Mouse (Mus musculus): ENCODE measurements around the gene Ptpro. TPM values are rescaled to one million over a fixed set of nuclear protein-coding genes. Genes with fewer than 3 reads are reported as not detected.

The Ptpro gene
- polyA plus RNA-seq, 1 experiment from 2014 or later, result 2.6 TPM

GRCm38 (mm10) chr6:137386935-137387334 is 134.8 kb downstream of the Ptpro start:
- no peak for ATAC-seq (ENCODE audit: insufficient number of reproducible peaks, low FRiP score, low TSS enrichment, low read depth)
- no peaks in the 10 kb centered on the region for H3K4me1 ChIP-seq
- no peaks in the 10 kb centered on the region for H3K36me3 ChIP-seq
- 49% methylated on average over 3 of the region's 4 CpGs for WGBS
- H3K27me3 ChIP-seq, result no peaks in the 10 kb centered on the region
- no peak overlapping the region for H3K9ac ChIP-seq
- H3K9me3 ChIP-seq (replicated peaks), result no peaks in the 10 kb centered on the region
- no peak overlapping the region for H3K4me3 ChIP-seq (replicated peaks)
- no peak overlapping the region for H3K27ac ChIP-seq (replicated peaks)
- H3K4me2 ChIP-seq (replicated peaks), result no peak overlapping the region

- Histone ChIP-seq H3K27ac (replicated peaks) (no peak overlapping the region), H3K9ac (no peak overlapping the region), H3K4me2 (replicated peaks) (no peak overlapping the region), H3K36me3 (no peaks in the 10 kb centered on the region), H3K27me3 (no peaks in the 10 kb centered on the region), H3K4me1 (no peaks in the 10 kb centered on the region), H3K4me3 (replicated peaks) (no peak overlapping the region), H3K9me3 (replicated peaks) (no peaks in the 10 kb centered on the region)
- ATAC-seq (ENCODE audit: insufficient number of reproducible peaks, low FRiP score, low TSS enrichment, low read depth), result no peak
- WGBS, result 76% methylated on average over 7 of the region's 7 CpGs
These were observed 143.0 kb downstream of the Ptpro start for GRCm38 (mm10) chr6:137395075-137395474.

- 79% methylated on average over 4 of the region's 4 CpGs for WGBS
- Histone ChIP-seq H3K36me3 (no peaks in the 10 kb centered on the region), H3K9me3 (replicated peaks) (no peaks in the 10 kb centered on the region), H3K27ac (replicated peaks) (no peak overlapping the region), H3K4me3 (replicated peaks) (no peak overlapping the region), H3K4me2 (replicated peaks) (no peak overlapping the region), H3K4me1 (no peaks in the 10 kb centered on the region), H3K9ac (no peak overlapping the region), H3K27me3 (no peaks in the 10 kb centered on the region)
- ATAC-seq (ENCODE audit: insufficient number of reproducible peaks, low FRiP score, low TSS enrichment, low read depth), result no peak
These were observed 144.1 kb downstream of the Ptpro start for GRCm38 (mm10) chr6:137396106-137396793.

GRCm38 (mm10) chr6:137397358-137397757 is 145.2 kb downstream of the Ptpro start:
- no peak overlapping the region for H3K4me2 ChIP-seq (replicated peaks)
- 72% methylated on average over 2 of the region's 2 CpGs for WGBS
- ATAC-seq (ENCODE audit: insufficient number of reproducible peaks, low FRiP score, low TSS enrichment, low read depth), result no peak
- H3K9ac ChIP-seq, result no peak overlapping the region
- H3K4me3 ChIP-seq (replicated peaks), result no peak overlapping the region
- H3K27ac ChIP-seq (replicated peaks), result no peak overlapping the region
- no peaks in the 10 kb centered on the region for H3K27me3 ChIP-seq
- no peaks in the 10 kb centered on the region for H3K9me3 ChIP-seq (replicated peaks)
- no peaks in the 10 kb centered on the region for H3K4me1 ChIP-seq
- H3K36me3 ChIP-seq, result no peaks in the 10 kb centered on the region

GRCm38 (mm10) chr6:137404196-137404595 is 152.1 kb downstream of the Ptpro start:
- Histone ChIP-seq H3K4me1 (no peaks in the 10 kb centered on the region), H3K36me3 (no peaks in the 10 kb centered on the region), H3K4me3 (replicated peaks) (no peak overlapping the region), H3K9ac (no peak overlapping the region), H3K27ac (replicated peaks) (no peak overlapping the region), H3K27me3 (no peaks in the 10 kb centered on the region), H3K4me2 (replicated peaks) (no peak overlapping the region), H3K9me3 (replicated peaks) (no peaks in the 10 kb centered on the region)
- 66% methylated on average over 4 of the region's 4 CpGs for WGBS
- no peak; the same call in 1 of the 2 replicates for ATAC-seq (ENCODE audit: insufficient number of reproducible peaks, low FRiP score, low TSS enrichment, low read depth)

GRCm38 (mm10) chr6:137405690-137406089 is 153.6 kb downstream of the Ptpro start:
- Histone ChIP-seq H3K9ac (no peak overlapping the region), H3K27me3 (no peaks in the 10 kb centered on the region), H3K4me2 (replicated peaks) (no peak overlapping the region), H3K36me3 (no peaks in the 10 kb centered on the region), H3K4me1 (no peaks in the 10 kb centered on the region), H3K4me3 (replicated peaks) (no peak overlapping the region), H3K9me3 (replicated peaks) (no peaks in the 10 kb centered on the region), H3K27ac (replicated peaks) (no peak overlapping the region)
- 66% methylated on average over 2 of the region's 2 CpGs for WGBS
- ATAC-seq (ENCODE audit: insufficient number of reproducible peaks, low FRiP score, low TSS enrichment, low read depth), result no peak

GRCm38 (mm10) chr6:137410510-137410909 is 158.4 kb downstream of the Ptpro start:
- Histone ChIP-seq H3K27ac (replicated peaks) (no peak overlapping the region), H3K9me3 (replicated peaks) (no peaks in the 10 kb centered on the region), H3K4me2 (replicated peaks) (no peak overlapping the region), H3K4me1 (no peaks in the 10 kb centered on the region), H3K4me3 (replicated peaks) (no peak overlapping the region), H3K36me3 (no peaks in the 10 kb centered on the region), H3K9ac (no peak overlapping the region), H3K27me3 (no peaks in the 10 kb centered on the region)
- 66% methylated on average over 3 of the region's 3 CpGs for WGBS
- no peak for ATAC-seq (ENCODE audit: insufficient number of reproducible peaks, low FRiP score, low TSS enrichment, low read depth)

- no peaks in the 10 kb centered on the region for H3K9me3 ChIP-seq (replicated peaks)
- H3K36me3 ChIP-seq, result no peaks in the 10 kb centered on the region
- H3K4me1 ChIP-seq, result no peaks in the 10 kb centered on the region
- H3K4me3 ChIP-seq (replicated peaks), result no peak overlapping the region
- 35% methylated on average over 2 of the region's 2 CpGs for WGBS
- ATAC-seq (ENCODE audit: insufficient number of reproducible peaks, low FRiP score, low TSS enrichment, low read depth), result no peak
- H3K4me2 ChIP-seq (replicated peaks), result no peak overlapping the region
- no peak overlapping the region for H3K27ac ChIP-seq (replicated peaks)
- no peaks in the 10 kb centered on the region for H3K27me3 ChIP-seq
- no peak overlapping the region for H3K9ac ChIP-seq
These were observed 159.8 kb downstream of the Ptpro start for GRCm38 (mm10) chr6:137411901-137412378.

GRCm38 (mm10) chr6:137413045-137413444 is 160.9 kb downstream of the Ptpro start:
- Histone ChIP-seq H3K4me1 (no peaks in the 10 kb centered on the region), H3K27me3 (no peaks in the 10 kb centered on the region), H3K27ac (replicated peaks) (no peak overlapping the region), H3K4me2 (replicated peaks) (no peak overlapping the region), H3K4me3 (replicated peaks) (no peak overlapping the region), H3K36me3 (no peaks in the 10 kb centered on the region), H3K9ac (no peak overlapping the region), H3K9me3 (replicated peaks) (no peaks in the 10 kb centered on the region)
- no peak for ATAC-seq (ENCODE audit: insufficient number of reproducible peaks, low FRiP score, low TSS enrichment, low read depth)
- 77% methylated on average over 2 of the region's 2 CpGs for WGBS

GRCm38 (mm10) chr6:137414531-137415405 is 162.6 kb downstream of the Ptpro start:
- 50% methylated on average over 13 of the region's 13 CpGs for WGBS
- Histone ChIP-seq H3K4me1 (no peaks in the 10 kb centered on the region), H3K27me3 (no peaks in the 10 kb centered on the region), H3K27ac (replicated peaks) (no peak overlapping the region), H3K9me3 (replicated peaks) (no peaks in the 10 kb centered on the region), H3K4me2 (replicated peaks) (no peak overlapping the region), H3K36me3 (no peaks in the 10 kb centered on the region), H3K9ac (no peak overlapping the region), H3K4me3 (replicated peaks) (no peak overlapping the region)
- ATAC-seq (ENCODE audit: insufficient number of reproducible peaks, low FRiP score, low TSS enrichment, low read depth), result 0 out of 2 replicates have a peak, but pooled peaks have one; percentile 54

- WGBS, result 78% methylated on average over 4 of the region's 4 CpGs
- H3K27ac ChIP-seq (replicated peaks), result no peak overlapping the region
- no peaks in the 10 kb centered on the region for H3K9me3 ChIP-seq (replicated peaks)
- no peak overlapping the region for H3K4me2 ChIP-seq (replicated peaks)
- H3K27me3 ChIP-seq, result no peaks in the 10 kb centered on the region
- no peaks in the 10 kb centered on the region for H3K4me1 ChIP-seq
- H3K9ac ChIP-seq, result no peak overlapping the region
- H3K4me3 ChIP-seq (replicated peaks), result no peak overlapping the region
- ATAC-seq (ENCODE audit: insufficient number of reproducible peaks, low FRiP score, low TSS enrichment, low read depth), result no peak
- no peaks in the 10 kb centered on the region for H3K36me3 ChIP-seq
These were observed 170.7 kb downstream of the Ptpro start for GRCm38 (mm10) chr6:137422777-137423176.

Data from embryonic facial prominence, embryonic 15.5 days (tissue).